Mouse (Mus musculus): ENCODE data around the gene Alk. TPM values are rescaled to one million over a fixed set of nuclear protein-coding genes. Genes with fewer than 3 reads are reported as not detected.

The Alk gene
- polyA plus RNA-seq, 1 experiment from 2014 or later, result 2.2 TPM

GRCm38 (mm10) chr17:71965733-71966606 is 638.5 kb downstream of the Alk start:
- no peak overlapping the region for H3K9ac ChIP-seq
- H3K27me3 ChIP-seq (replicated peaks), result no peaks in the 10 kb centered on the region
- peak; percentile 61; the same call in 1 of the 2 replicates for ATAC-seq (ENCODE audit: low FRiP score, low read depth)
- no peak overlapping the region for H3K4me3 ChIP-seq
- no peaks in the 10 kb centered on the region for H3K9me3 ChIP-seq
- H3K36me3 ChIP-seq, result no peaks in the 10 kb centered on the region
- no peak overlapping the region for H3K4me2 ChIP-seq (replicated peaks)
- peaks cover 6% of the 10 kb centered on the region; the same call in 1 of the 2 replicates for H3K4me1 ChIP-seq
- H3K27ac ChIP-seq, result no peak overlapping the region
- 83% methylated on average over 9 of the region's 9 CpGs for WGBS

- H3K9ac ChIP-seq, result no peak overlapping the region
- H3K4me2 ChIP-seq (replicated peaks), result no peak overlapping the region
- no peaks in the 10 kb centered on the region for H3K36me3 ChIP-seq
- peaks cover 6% of the 10 kb centered on the region; the same call in 1 of the 2 replicates for H3K4me1 ChIP-seq
- 58% methylated on average over 11 of the region's 11 CpGs for WGBS
- H3K4me3 ChIP-seq, result no peak overlapping the region
- H3K9me3 ChIP-seq, result no peaks in the 10 kb centered on the region
- H3K27me3 ChIP-seq (replicated peaks), result no peaks in the 10 kb centered on the region
- H3K27ac ChIP-seq, result no peak overlapping the region
- ATAC-seq (ENCODE audit: low FRiP score, low read depth), result no peak
Observed at GRCm38 (mm10) chr17:71964610-71965009, 639.8 kb downstream of the Alk start.

- H3K9ac ChIP-seq, result no peak overlapping the region
- H3K4me1 ChIP-seq, result peaks cover 6% of the 10 kb centered on the region; the same call in 1 of the 2 replicates
- H3K4me2 ChIP-seq (replicated peaks), result no peak overlapping the region
- no peak for ATAC-seq (ENCODE audit: low FRiP score, low read depth)
- H3K9me3 ChIP-seq, result no peaks in the 10 kb centered on the region
- no peak overlapping the region for H3K4me3 ChIP-seq
- H3K36me3 ChIP-seq, result no peaks in the 10 kb centered on the region
- no peaks in the 10 kb centered on the region for H3K27me3 ChIP-seq (replicated peaks)
- no peak overlapping the region for H3K27ac ChIP-seq
- WGBS, result 62% methylated on average over 9 of the region's 9 CpGs
Observed at GRCm38 (mm10) chr17:71962746-71963145, 641.7 kb downstream of the Alk start.

- no peaks in the 10 kb centered on the region for H3K4me1 ChIP-seq
- H3K9me3 ChIP-seq, result no peaks in the 10 kb centered on the region
- H3K36me3 ChIP-seq, result no peaks in the 10 kb centered on the region
- H3K4me2 ChIP-seq (replicated peaks), result no peak overlapping the region
- no peak for ATAC-seq (ENCODE audit: low FRiP score, low read depth)
- H3K27me3 ChIP-seq (replicated peaks), result no peaks in the 10 kb centered on the region
- H3K4me3 ChIP-seq, result no peak overlapping the region
- 83% methylated on average over 7 of the region's 7 CpGs for WGBS
- no peak overlapping the region for H3K9ac ChIP-seq
- H3K27ac ChIP-seq, result no peak overlapping the region
Observed at GRCm38 (mm10) chr17:71955011-71955410, 649.4 kb downstream of the Alk start.

GRCm38 (mm10) chr17:71954217-71954844 is 650.1 kb downstream of the Alk start:
- Histone ChIP-seq H3K36me3 (no peaks in the 10 kb centered on the region), H3K4me2 (replicated peaks) (no peak overlapping the region), H3K27ac (no peak overlapping the region), H3K4me1 (no peaks in the 10 kb centered on the region), H3K9ac (no peak overlapping the region), H3K9me3 (no peaks in the 10 kb centered on the region), H3K4me3 (no peak overlapping the region), H3K27me3 (replicated peaks) (no peaks in the 10 kb centered on the region)
- no peak for ATAC-seq (ENCODE audit: low FRiP score, low read depth)
- WGBS, result 70% methylated on average over 15 of the region's 15 CpGs

GRCm38 (mm10) chr17:71950968-71951367 is 653.5 kb downstream of the Alk start:
- 69% methylated on average over 5 of the region's 5 CpGs for WGBS
- H3K27me3 ChIP-seq (replicated peaks), result no peaks in the 10 kb centered on the region

GRCm38 (mm10) chr17:71948687-71949086 is 655.7 kb downstream of the Alk start:
- no peak overlapping the region for H3K4me2 ChIP-seq (replicated peaks)
- no peak overlapping the region for H3K27ac ChIP-seq
- no peaks in the 10 kb centered on the region for H3K9me3 ChIP-seq
- H3K4me3 ChIP-seq, result no peak overlapping the region
- H3K4me1 ChIP-seq, result peaks cover 4% of the 10 kb centered on the region; the same call in 1 of the 2 replicates
- no peak overlapping the region for H3K9ac ChIP-seq
- WGBS, result 79% methylated on average over 5 of the region's 5 CpGs
- H3K36me3 ChIP-seq, result no peaks in the 10 kb centered on the region
- H3K27me3 ChIP-seq (replicated peaks), result no peaks in the 10 kb centered on the region
- no peak for ATAC-seq (ENCODE audit: low FRiP score, low read depth)

More at GRCm38 (mm10) chr17:71950968-71951367, 653.5 kb downstream of the Alk start:
- Histone ChIP-seq H3K4me1 (peaks cover 4% of the 10 kb centered on the region; the same call in 1 of the 2 replicates), H3K4me3 (no peak overlapping the region), H3K9ac (no peak overlapping the region), H3K27ac (no peak overlapping the region), H3K36me3 (no peaks in the 10 kb centered on the region), H3K4me2 (replicated peaks) (no peak overlapping the region), H3K9me3 (no peaks in the 10 kb centered on the region)
- ATAC-seq (ENCODE audit: low FRiP score, low read depth), result no peak

GRCm38 (mm10) chr17:71947452-71947851 is 657.0 kb downstream of the Alk start:
- H3K27ac ChIP-seq, result no peak overlapping the region
- no peak overlapping the region for H3K9ac ChIP-seq
- no peaks in the 10 kb centered on the region for H3K36me3 ChIP-seq
- no peaks in the 10 kb centered on the region for H3K27me3 ChIP-seq (replicated peaks)
- H3K4me1 ChIP-seq, result peaks cover 4% of the 10 kb centered on the region; the same call in 1 of the 2 replicates
- H3K4me3 ChIP-seq, result no peak overlapping the region
- peak overlapping the region; percentile 22; the same call in 1 of the 2 replicates for H3K4me2 ChIP-seq (replicated peaks)
- no peak for ATAC-seq (ENCODE audit: low FRiP score, low read depth)
- no peaks in the 10 kb centered on the region for H3K9me3 ChIP-seq
- 24% methylated on average over 9 of the region's 9 CpGs for WGBS

- H3K4me2 ChIP-seq (replicated peaks), result no peak overlapping the region
- H3K9me3 ChIP-seq, result no peaks in the 10 kb centered on the region
- H3K9ac ChIP-seq, result no peak overlapping the region
- no peak overlapping the region for H3K4me3 ChIP-seq
- no peak overlapping the region for H3K27ac ChIP-seq
- peaks cover 7% of the 10 kb centered on the region; the same call in 1 of the 2 replicates for H3K4me1 ChIP-seq
- H3K36me3 ChIP-seq, result no peaks in the 10 kb centered on the region
- 66% methylated on average over 5 of the region's 5 CpGs for WGBS
- no peak for ATAC-seq (ENCODE audit: low FRiP score, low read depth)
- H3K27me3 ChIP-seq (replicated peaks), result no peaks in the 10 kb centered on the region
Observed at GRCm38 (mm10) chr17:71944020-71944419, 660.4 kb downstream of the Alk start.

GRCm38 (mm10) chr17:71942052-71942451 is 662.4 kb downstream of the Alk start:
- Histone ChIP-seq H3K4me1 (0 out of 2 replicates have a peak, but pooled peaks cover 3% of the 10 kb centered on the region), H3K27me3 (replicated peaks) (no peaks in the 10 kb centered on the region), H3K36me3 (no peaks in the 10 kb centered on the region), H3K9me3 (no peaks in the 10 kb centered on the region), H3K4me2 (replicated peaks) (no peak overlapping the region), H3K9ac (no peak overlapping the region), H3K4me3 (no peak overlapping the region), H3K27ac (no peak overlapping the region)
- no peak for ATAC-seq (ENCODE audit: low FRiP score, low read depth)

- no peak overlapping the region for H3K27ac ChIP-seq
- H3K9me3 ChIP-seq, result no peaks in the 10 kb centered on the region
- H3K27me3 ChIP-seq (replicated peaks), result no peaks in the 10 kb centered on the region
- 19% methylated on average over 6 of the region's 6 CpGs for WGBS
- H3K36me3 ChIP-seq, result no peaks in the 10 kb centered on the region
- H3K9ac ChIP-seq, result no peak overlapping the region
- 0 out of 2 replicates have a peak, but pooled peaks cover 3% of the 10 kb centered on the region for H3K4me1 ChIP-seq
- ATAC-seq (ENCODE audit: low FRiP score, low read depth), result no peak
- H3K4me3 ChIP-seq, result no peak overlapping the region
- H3K4me2 ChIP-seq (replicated peaks), result no peak overlapping the region
Observed at GRCm38 (mm10) chr17:71941436-71941835, 663.0 kb downstream of the Alk start.

- H3K36me3 ChIP-seq, result no peaks in the 10 kb centered on the region
- no peak overlapping the region for H3K4me2 ChIP-seq (replicated peaks)
- no peaks in the 10 kb centered on the region for H3K9me3 ChIP-seq
- H3K27ac ChIP-seq, result no peak overlapping the region
- H3K27me3 ChIP-seq (replicated peaks), result no peaks in the 10 kb centered on the region
- no peak overlapping the region for H3K4me3 ChIP-seq
- no peak overlapping the region for H3K9ac ChIP-seq
- ATAC-seq (ENCODE audit: low FRiP score, low read depth), result no peak
- H3K4me1 ChIP-seq, result 0 out of 2 replicates have a peak, but pooled peaks cover 3% of the 10 kb centered on the region
Observed at GRCm38 (mm10) chr17:71936681-71937080, 667.7 kb downstream of the Alk start.
